Mouse (Mus musculus): ENCODE measurements at regions not wholly inside any gene's neighbourhood (a gene's known extent, or its start where the extent isn't known, plus 50 kb on each side); places are given as distances from the start of the nearest gene placed in this dataset.

GRCm38 (mm10) chr12:62554622-62555021, 1031.7 kb downstream of the Lrfn5 start:
- TF ChIP-seq CTCF (IDR thresholded peaks at IDR 0.05; ENCODE audit: low read depth, low read length) (no peak), POLR2A (IDR thresholded peaks at IDR 0.05; ENCODE audit: extremely low read depth, insufficient read depth, low read length) (no peak)
